Mouse (Mus musculus) myocyte (in vitro differentiated cells): ENCODE results near the gene Hist1h3f.
"Not testable (repeated sequence)": the region's sequence is repeated elsewhere in the genome, so short reads cannot be mapped to it uniquely, and the experiment has no call there.

Source experiments
- E2F4 ChIP-seq: IDR thresholded peaks from one replicate; pipeline ENCODE4 v1.6.1; 2011; ENCODE audit warnings: mild to moderate bottlenecking, control low read depth, moderate library complexity; ENCODE audit not compliant: insufficient read depth
- MYOD1 ChIP-seq, 3 experiments: IDR thresholded peaks; one replicate each; pipeline ENCODE4 v1.6.1; 2011; ENCODE audit warnings: control low read depth in 2 of 3, low read depth in 2 of 3, mild to moderate bottlenecking in 2 of 3, moderate library complexity in 1 of 3; ENCODE audit not compliant: insufficient read length in 2 of 3, control insufficient read depth in 1 of 3
- POLR2A ChIP-seq: IDR thresholded peaks from one replicate; pipeline ENCODE4 v1.6.1; 2011; ENCODE audit warnings: low read depth, mild to moderate bottlenecking, control low read depth, moderate library complexity; ENCODE audit not compliant: insufficient read length
- POLR2AphosphoS2 ChIP-seq: IDR thresholded peaks from one replicate; pipeline ENCODE4 v1.6.1; 2011; ENCODE audit warnings: low read depth, control low read depth; ENCODE audit not compliant: insufficient read length
- SRF ChIP-seq: IDR thresholded peaks from one replicate; pipeline ENCODE4 v1.6.1; 2011; ENCODE audit warnings: low read depth; ENCODE audit not compliant: control insufficient read depth, insufficient read length
- TCF12 ChIP-seq: IDR thresholded peaks from one replicate; pipeline ENCODE4 v1.6.1; 2011; ENCODE audit warnings: mild to moderate bottlenecking, control low read depth; ENCODE audit not compliant: poor library complexity, insufficient read depth, severe bottlenecking
- USF1 ChIP-seq: IDR thresholded peaks from one replicate; pipeline ENCODE4 v1.6.1; 2011; ENCODE audit warnings: low read depth, mild to moderate bottlenecking, control low read depth, moderate library complexity

GRCm38 (mm10) chr13:23551146-23551834 is 7.4 kb downstream of the Hist1h3f start, which contains the start of gene Hist1h4f:
- TF ChIP-seq POLR2A, result peak; percentile 92
- not testable (repeated sequence) for TF ChIP-seq TCF12; USF1; MYOD1 (IDR thresholded peaks at IDR 0.05; ENCODE audit: control insufficient read depth in 1 of 3, insufficient read length in 2 of 3, low read depth in 2 of 3)
- TF ChIP-seq E2F4, result peak; percentile 86
- peak; percentile 41 for TF ChIP-seq SRF
- peak; percentile 99 for TF ChIP-seq POLR2AphosphoS2
